Mouse (Mus musculus): ENCODE data around the gene Rtn3.

GRCm38 (mm10) chr19:7531906-7532305, 48.8 kb upstream of the Rtn3 start:
- TF ChIP-seq CTCF (IDR thresholded peaks at IDR 0.05; ENCODE audit: borderline replicate concordance, control insufficient read depth, extremely low read depth, insufficient read depth, low read length, poor library complexity): no peak
- TF ChIP-seq POLR2A (IDR thresholded peaks at IDR 0.05; ENCODE audit: control insufficient read depth, extremely low read depth, insufficient read depth, low read length, poor library complexity): no peak
